Mouse (Mus musculus): Measurements from ENCODE around the gene Mex3a.

Gene Mex3a

GRCm38 (mm10) chr3:88505765-88506164 lies 26.4 kb upstream of the Mex3a start:
- DNase-seq = no peak

- no peak for DNase-seq
These were observed 22.9 kb upstream of the Mex3a start for GRCm38 (mm10) chr3:88509250-88509649.

GRCm38 (mm10) chr3:88509692-88510420 lies 22.3 kb upstream of the Mex3a start, which contains the start of gene Lmna:
Gene Lmna, minus strand, starts transcription at chr3:88509956.
- peak; percentile 96 for DNase-seq

GRCm38 (mm10) chr3:88510421-88511289 lies 21.5 kb upstream of the Mex3a start:
- no peak for DNase-seq

GRCm38 (mm10) chr3:88511559-88511958 lies 20.6 kb upstream of the Mex3a start:
- DNase-seq = no peak

- DNase-seq = no peak
These were observed 19.9 kb upstream of the Mex3a start for GRCm38 (mm10) chr3:88512141-88512895.

- DNase-seq = no peak
These were observed 19.2 kb upstream of the Mex3a start for GRCm38 (mm10) chr3:88512896-88513545.

GRCm38 (mm10) chr3:88513546-88514115 lies 18.6 kb upstream of the Mex3a start:
- DNase-seq = no peak

GRCm38 (mm10) chr3:88514231-88515094 lies 17.7 kb upstream of the Mex3a start:
- DNase-seq = no peak

- no peak for DNase-seq
These were observed 17.2 kb upstream of the Mex3a start for GRCm38 (mm10) chr3:88515095-88515386.

- DNase-seq = no peak
These were observed 15.8 kb upstream of the Mex3a start for GRCm38 (mm10) chr3:88516407-88516806.

- no peak for DNase-seq
These were observed 13.8 kb upstream of the Mex3a start for GRCm38 (mm10) chr3:88518411-88518810.

- DNase-seq = no peak
These were observed 12.1 kb upstream of the Mex3a start for GRCm38 (mm10) chr3:88520078-88520477.

- DNase-seq = no peak
These were observed 11.0 kb upstream of the Mex3a start for GRCm38 (mm10) chr3:88521156-88521555.

- DNase-seq = peak; percentile 49
These were observed 10.3 kb upstream of the Mex3a start for GRCm38 (mm10) chr3:88521803-88522331.

- no peak for DNase-seq
These were observed 9.2 kb upstream of the Mex3a start for GRCm38 (mm10) chr3:88523027-88523426.

- no peak for DNase-seq
These were observed 7.2 kb upstream of the Mex3a start for GRCm38 (mm10) chr3:88525021-88525420.

- peak; percentile 81 for DNase-seq
These were observed 5.8 kb upstream of the Mex3a start for GRCm38 (mm10) chr3:88526157-88527131.

- DNase-seq = no peak
These were observed 4.6 kb upstream of the Mex3a start for GRCm38 (mm10) chr3:88527565-88527964.

- DNase-seq = no peak
These were observed 3.5 kb upstream of the Mex3a start for GRCm38 (mm10) chr3:88528646-88529045.
